Mouse (Mus musculus) ES-Bruce4 (cell line): ENCODE results near the gene Mfap1a.
A peak's percentile ranks its signal among the peaks of the same experiment; 100 is the strongest.

Experiments used
- CTCF ChIP-seq: IDR thresholded peaks from one replicate; pipeline ENCODE4 v1.8.1; 2011; ENCODE audit warnings: low read depth, low read length
- POLR2A ChIP-seq: IDR thresholded peaks from one replicate; pipeline ENCODE4 v1.8.1; 2011; ENCODE audit warnings: low read length; ENCODE audit not compliant: insufficient read depth

DNA sequence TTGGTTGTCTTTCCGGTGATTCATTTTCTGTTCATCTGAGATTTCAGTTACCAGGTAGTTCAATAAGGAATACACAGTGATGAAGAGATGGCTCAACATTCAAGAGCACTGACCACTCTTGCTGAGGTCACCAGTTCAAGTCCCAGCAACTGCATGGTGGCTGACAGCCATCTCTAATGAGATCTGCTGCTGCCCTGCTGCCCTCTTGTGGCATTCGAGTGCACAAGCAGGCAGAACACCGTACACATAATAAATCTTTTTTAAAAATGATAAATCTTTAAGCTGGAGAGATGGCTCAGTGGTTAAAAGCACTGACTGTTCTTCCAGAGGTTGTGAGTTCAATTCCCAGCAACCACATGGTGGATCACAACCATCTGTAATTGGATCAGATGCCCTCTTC, 26.0 kb downstream of the Mfap1a start:
- peak; percentile 85 for TF ChIP-seq CTCF
- TF ChIP-seq POLR2A = no peak
